Mouse (Mus musculus): ENCODE data around the gene Dnajb11. TPM values are rescaled to one million over a fixed set of nuclear protein-coding genes. Genes with fewer than 3 reads are reported as not detected.

The Dnajb11 gene
- total RNA-seq, 1 experiment from 2014 or later, result 103 TPM

DNA sequence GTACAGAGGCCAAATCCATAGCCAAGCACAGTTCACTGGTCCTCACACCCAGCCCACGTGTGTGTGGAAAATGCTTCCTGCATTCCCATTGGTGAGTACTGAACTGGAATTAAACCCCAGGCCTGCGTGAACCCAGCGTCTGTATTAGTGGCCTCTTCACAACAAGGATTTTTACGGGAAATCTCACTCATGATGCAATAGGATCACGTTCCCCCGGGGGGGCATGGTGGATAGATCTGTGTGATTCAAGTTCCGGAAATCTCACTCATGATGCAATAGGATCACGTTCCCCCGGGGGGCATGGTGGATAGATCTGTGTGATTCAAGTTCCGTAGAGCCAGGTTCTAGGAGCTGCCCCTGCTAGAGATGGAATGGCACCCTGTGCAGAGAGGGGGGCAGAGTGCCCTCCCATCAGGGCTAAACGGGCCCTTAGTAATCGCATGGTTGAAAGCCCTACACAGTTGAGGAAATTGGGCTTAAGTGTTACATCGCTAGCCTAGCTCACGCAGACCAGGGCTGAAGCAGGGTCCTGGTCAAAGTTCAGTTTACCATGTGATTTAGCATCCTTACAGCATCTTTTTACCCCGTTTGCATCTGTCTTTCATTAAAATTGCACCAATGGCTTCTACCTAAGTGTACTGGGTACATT, 61.1 kb downstream of the Dnajb11 start:
- no peak for ATAC-seq (ENCODE audit: extremely low read depth, insufficient number of reproducible peaks, low FRiP score, poor library complexity, severe bottlenecking)

- ATAC-seq (ENCODE audit: extremely low read depth, insufficient number of reproducible peaks, low FRiP score, poor library complexity, severe bottlenecking), result no peak
These were observed 62.6 kb downstream of the Dnajb11 start for GRCm38 (mm10) chr16:22919971-22920854.

GRCm38 (mm10) chr16:22921761-22922160, 64.1 kb downstream of the Dnajb11 start:
- ATAC-seq (ENCODE audit: extremely low read depth, insufficient number of reproducible peaks, low FRiP score, poor library complexity, severe bottlenecking), result no peak

DNA sequence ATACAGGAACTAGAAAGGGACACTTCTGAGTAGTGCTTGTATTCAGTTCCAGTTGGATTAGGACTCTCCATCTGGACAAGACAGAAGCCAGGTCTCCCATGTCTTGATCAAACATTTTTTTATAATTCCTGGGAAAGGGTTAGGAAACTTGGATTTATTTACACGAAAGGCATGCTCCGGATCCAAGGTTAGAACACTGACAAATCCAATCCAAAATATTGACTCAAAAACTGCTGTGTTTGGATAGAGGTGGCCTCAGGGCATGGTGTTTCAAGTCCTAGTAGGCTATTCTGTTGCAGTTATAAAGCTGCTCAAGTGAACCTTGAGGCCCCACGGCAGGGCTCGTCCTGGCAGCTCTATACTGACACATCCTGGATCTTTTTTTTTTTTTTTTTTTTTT, 64.8 kb downstream of the Dnajb11 start:
- no peak for ATAC-seq (ENCODE audit: extremely low read depth, insufficient number of reproducible peaks, low FRiP score, poor library complexity, severe bottlenecking)

Other genes with a start within 250 kb of the Dnajb11 start
- gene Dgkg, start 200.6 kb upstream of the Dnajb11 start, total RNA-seq (2017), result 15.0 and 15.5 TPM in 2 replicates
- gene Crygs, start 46.3 kb upstream of the Dnajb11 start, total RNA-seq (2017), result not detected in 2 replicates
- gene Tbccd1, start 176 bp upstream of the Dnajb11 start, total RNA-seq (2017), result 19.2 and 22.8 TPM in 2 replicates
- not detected in 2 replicates for gene Ahsg, start 33.4 kb downstream of the Dnajb11 start, total RNA-seq (2017)
- not detected in 2 replicates for gene Fetub, start 60.5 kb downstream of the Dnajb11 start, total RNA-seq (2017)
- gene Hrg, start 93.2 kb downstream of the Dnajb11 start, total RNA-seq (2017), result not detected in 2 replicates
- not detected in 2 replicates for gene Kng2, start 171.6 kb downstream of the Dnajb11 start, total RNA-seq (2017)
- not detected in 2 replicates for gene Kng1, start 200.0 kb downstream of the Dnajb11 start, total RNA-seq (2017)
- 1,840 and 1,846 TPM in 2 replicates for gene Eif4a2, start 249.6 kb downstream of the Dnajb11 start, total RNA-seq (2017)

All from neutrophil, adult 5-6 weeks (primary cell).